Mouse (Mus musculus) limb, embryonic 14.5 days (tissue): ENCODE data around the gene Pus10. TPM values are rescaled to one million over a fixed set of nuclear protein-coding genes. Genes with fewer than 3 reads are reported as not detected.

Source experiments
- ATAC-seq: fragments of 200-750 bp; cut with Nextera tagmentation; 2 replicates; pipeline ENCODE4 v1.8.0; 2017; ENCODE audit warnings: low read depth, moderate number of reproducible peaks, moderate TSS enrichment; ENCODE audit not compliant: low FRiP score
- DNase-seq: peaks from one replicate; pipeline ENCODE4 v3.0.0-alpha.2; 2015; ENCODE audit warnings: low spot score
- H3K27ac ChIP-seq: fragments of 300-500 bp; sonication (generic); replicated peaks from 2 replicates; pipeline ENCODE4 v1.5.1; 2014; ENCODE audit warnings: low read depth, mild to moderate bottlenecking, low read length, moderate library complexity, mixed read lengths
- H3K27me3 ChIP-seq: fragments of 300-500 bp; sonication (generic); 2 replicates; pipeline ENCODE4 v1.6.1; 2014; ENCODE audit warnings: low read length, mixed read lengths; ENCODE audit not compliant: control insufficient read depth, insufficient read depth
- H3K36me3 ChIP-seq: fragments of 300-500 bp; sonication (generic); 2 replicates; pipeline ENCODE4 v1.6.1; 2014; ENCODE audit warnings: mild to moderate bottlenecking, low read length, moderate library complexity, mixed read lengths; ENCODE audit not compliant: control insufficient read depth, insufficient read depth
- H3K4me1 ChIP-seq: fragments of 300-500 bp; sonication (generic); 2 replicates; pipeline ENCODE4 v1.6.1; 2014; ENCODE audit warnings: antibody characterized with exemption, low read length, mixed read lengths; ENCODE audit not compliant: control insufficient read depth, insufficient read depth
- H3K4me2 ChIP-seq: fragments of 300-500 bp; sonication (generic); replicated peaks from 2 replicates; pipeline ENCODE4 v1.6.1; 2014; ENCODE audit warnings: low read depth, mild to moderate bottlenecking, low read length, moderate library complexity; ENCODE audit not compliant: severe bottlenecking
- H3K4me3 ChIP-seq: fragments of 300-500 bp; sonication (generic); replicated peaks from 2 replicates; pipeline ENCODE4 v1.5.1; 2014; ENCODE audit warnings: low read length
- H3K9ac ChIP-seq: fragments of 300-500 bp; sonication (generic); 2 replicates; pipeline ENCODE4 v1.6.1; 2014; ENCODE audit warnings: mild to moderate bottlenecking, low read depth, low read length, moderate library complexity; ENCODE audit not compliant: severe bottlenecking
- H3K9me3 ChIP-seq: fragments of 300-500 bp; sonication (generic); 2 replicates; pipeline ENCODE4 v1.6.1; 2016; ENCODE audit warnings: low read length; ENCODE audit not compliant: control insufficient read depth
- POLR2A ChIP-seq: fragments of 200-500 bp; IDR thresholded peaks from 2 replicates; pipeline ENCODE4 v1.8.0; 2012; ENCODE audit warnings: inconsistent platforms, mild to moderate bottlenecking, moderate library complexity, borderline replicate concordance; ENCODE audit not compliant: insufficient read depth, insufficient read length; ENCODE audit errors: extremely low read depth
- WGBS: fragments of 180-500 bp; shearing (Covaris S2); extraction: QIAGEN DNeasy Blood & Tissue Kit; methylation state at CpG from one replicate; pipeline ENCODE4 v1.1.7; 2014; 5-methylcytosine and 5-hydroxymethylcytosine counted together
- polyA plus RNA-seq, 2 experiments: library from polyadenylated mRNA; depleted of rRNA in 1 of 2; stranded (reverse) in 1 of 2; unstranded in 1 of 2; fragments of >200 nt; fragmentation: Nextera tagmentation in 1 of 2; extraction: Ambion mirVana in 1 of 2; gene quantifications; 2 replicates each; pipeline versions ENCODE4 v1.2.1 to v1.2.3; 2012 to 2014

The Pus10 gene
- polyA plus RNA-seq, 2 experiments = 14.4 to 23.5 TPM

GRCm38 (mm10) chr11:23778787-23779201 lies 113.3 kb downstream of the Pus10 start:
- H3K36me3 ChIP-seq = no peaks in the 10 kb centered on the region
- ATAC-seq (no peak), DNase-seq (no peak)
- no peak for TF ChIP-seq POLR2A
- no peak overlapping the region for H3K9ac ChIP-seq
- H3K27me3 ChIP-seq = no peaks in the 10 kb centered on the region
- WGBS = 85% methylated on average over 8 of the region's 8 CpGs
- no peak overlapping the region for H3K4me2 ChIP-seq
- no peaks in the 10 kb centered on the region for H3K9me3 ChIP-seq
- H3K27ac ChIP-seq = no peak overlapping the region
- no peaks in the 10 kb centered on the region for H3K4me1 ChIP-seq
- no peak overlapping the region for H3K4me3 ChIP-seq

- no peak overlapping the region for H3K9ac ChIP-seq
- H3K4me1 ChIP-seq = no peaks in the 10 kb centered on the region
- no peak for DNase-seq
- no peak overlapping the region for H3K4me3 ChIP-seq
- H3K36me3 ChIP-seq = no peaks in the 10 kb centered on the region
- no peaks in the 10 kb centered on the region for H3K9me3 ChIP-seq
- no peaks in the 10 kb centered on the region for H3K27me3 ChIP-seq
- no peak overlapping the region for H3K27ac ChIP-seq
- TF ChIP-seq POLR2A = no peak
- WGBS = 60% methylated on average over 3 of the region's 3 CpGs
- no peak overlapping the region for H3K4me2 ChIP-seq
- ATAC-seq = no peak
These were observed 116.6 kb downstream of the Pus10 start for GRCm38 (mm10) chr11:23782038-23782437.

Other genes with a start within 250 kb of the Pus10 start
- 52.1 and 73.2 TPM in 2 replicates for gene Ahsa2, start 167.6 kb upstream of the Pus10 start, polyA plus RNA-seq (2012; rRNA removed)
- gene Ahsa2, start 167.6 kb upstream of the Pus10 start, polyA plus RNA-seq (2014; fragmentation: Nextera tagmentation; extraction: Ambion mirVana) = 77.9 and 83.8 TPM in 2 replicates
- gene 1700093K21Rik, start 144.5 kb upstream of the Pus10 start, polyA plus RNA-seq (2012; rRNA removed) = 0.41 and 0.60 TPM in 2 replicates
- gene 1700093K21Rik, start 144.5 kb upstream of the Pus10 start, polyA plus RNA-seq (2014; fragmentation: Nextera tagmentation; extraction: Ambion mirVana) = 0.26 TPM in 1 of 2 replicates, not detected in the other
- gene 0610010F05Rik, start 32.0 kb upstream of the Pus10 start, polyA plus RNA-seq (2012; rRNA removed) = 8.6 and 10.6 TPM in 2 replicates
- 22.1 and 22.4 TPM in 2 replicates for gene 0610010F05Rik, start 32.0 kb upstream of the Pus10 start, polyA plus RNA-seq (2014; fragmentation: Nextera tagmentation; extraction: Ambion mirVana)
- 13.0 and 15.2 TPM in 2 replicates for gene Pex13, start 285 bp downstream of the Pus10 start, polyA plus RNA-seq (2012; rRNA removed)
- gene Pex13, start 285 bp downstream of the Pus10 start, polyA plus RNA-seq (2014; fragmentation: Nextera tagmentation; extraction: Ambion mirVana) = 36.3 and 44.4 TPM in 2 replicates
- gene Rel, start 105.3 kb downstream of the Pus10 start, polyA plus RNA-seq (2012; rRNA removed) = 2.1 and 2.5 TPM in 2 replicates
- gene Rel, start 105.3 kb downstream of the Pus10 start, polyA plus RNA-seq (2014; fragmentation: Nextera tagmentation; extraction: Ambion mirVana) = 1.7 and 1.8 TPM in 2 replicates
- 10.0 and 12.3 TPM in 2 replicates for gene Papolg, start 229.6 kb downstream of the Pus10 start, polyA plus RNA-seq (2012; rRNA removed)
- 14.2 and 17.1 TPM in 2 replicates for gene Papolg, start 229.6 kb downstream of the Pus10 start, polyA plus RNA-seq (2014; fragmentation: Nextera tagmentation; extraction: Ambion mirVana)